Mouse (Mus musculus): ENCODE measurements around the gene Gm12166.

DNA sequence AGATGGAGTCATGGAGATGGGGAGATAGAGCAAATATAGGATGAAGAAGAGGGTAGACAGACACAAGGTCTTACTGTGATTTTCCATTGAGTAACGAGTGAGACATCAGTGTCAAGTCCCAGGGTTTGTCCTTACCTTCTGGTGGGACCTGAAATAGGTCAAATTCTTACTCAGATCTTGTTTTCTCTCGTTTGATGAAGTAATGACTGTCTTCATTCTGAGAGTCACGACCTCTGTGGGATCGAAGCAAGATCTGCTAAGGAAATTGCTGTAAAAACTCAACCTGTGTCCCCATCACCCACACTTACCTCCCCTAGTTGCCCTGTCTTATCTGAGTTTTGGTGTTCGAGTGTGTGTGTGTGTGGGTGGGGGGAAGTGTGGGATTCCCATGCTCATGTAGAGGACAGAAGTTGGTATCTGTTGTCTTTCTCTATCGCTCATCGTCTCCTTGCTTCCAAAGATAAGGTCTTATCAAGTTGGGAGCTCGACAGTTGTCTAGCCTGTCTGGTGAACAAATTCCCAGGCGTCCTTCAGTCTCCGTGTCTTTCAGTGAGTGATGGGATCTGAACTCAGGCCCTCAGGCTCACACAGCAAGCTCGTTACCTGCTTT is 31.8 kb upstream of the Gm12166 start:
- TF ChIP-seq CTCF (IDR thresholded peaks at IDR 0.05; ENCODE audit: extremely low read depth, insufficient read length, insufficient replicate concordance, low read depth, low read length), result no peak
- TF ChIP-seq POLR2A (IDR thresholded peaks at IDR 0.05; ENCODE audit: low read depth, low read length), result no peak
